8 mouse cellular contexts compared by ENCODE assay signal in genomic region chr17:30575121-30575904, GRCm38 (mm10). TPM values are rescaled to one million over a fixed set of nuclear protein-coding genes. Genes with fewer than 3 reads are reported as not detected.
DNase-seq lines count a peak whose midpoint lies in the region; ATAC-seq lines count a peak whose summit lies in the region.

No protein-coding gene starts in this region.

- 8% methylated on average over 35 of the region's 35 CpGs for WGBS in midbrain, embryonic 14.5 days

- H3K36me3 ChIP-seq in midbrain, embryonic 14.5 days (ENCODE audit: control insufficient read depth, insufficient read depth, low read length) = no peaks in the 10 kb centered on the region

- H3K4me3 ChIP-seq in midbrain, embryonic 14.5 days (replicated peaks; ENCODE audit: low read depth, low read length) = peak overlapping the region; percentile 68

- H3K9me3 ChIP-seq in midbrain, embryonic 14.5 days (ENCODE audit: control insufficient read depth, low read length) = no peaks in the 10 kb centered on the region

- H3K27ac ChIP-seq in midbrain, embryonic 14.5 days (replicated peaks; ENCODE audit: low read depth, low read length) = peak overlapping the region; percentile 92

- peak; percentile 41 for DNase-seq in embryo, embryonic 11.5 days (ENCODE audit: low read depth, low spot score)
- no peak for DNase-seq in embryo, embryonic 10.5 days (ENCODE audit: low spot score)
- DNase-seq in 416B (ENCODE audit: low read depth) = peak; percentile 60
- DNase-seq in c-Kit-negative CD71-positive TER-119-positive erythroid progenitor cells, embryonic 14.5 days (ENCODE audit: low read depth, low spot score) = peak; percentile 31
- peak; percentile 49 to 50 for DNase-seq in frontal cortex, postnatal 25 days (ENCODE audit: low spot score in 2 of 2)
- peak; percentile 68 for DNase-seq in layer of hippocampus, adult 9-11 months
- peak; percentile 6 for DNase-seq in midbrain, embryonic 14.5 days
- peak; percentile 64 for DNase-seq in thymus, postnatal 25 days

- H3K4me2 ChIP-seq in midbrain, embryonic 14.5 days (ENCODE audit: low read length) = peak overlapping the region; percentile 82

- peak overlapping the region; percentile 73 for H3K9ac ChIP-seq in midbrain, embryonic 14.5 days (replicated peaks; ENCODE audit: low read length)

- H3K4me1 ChIP-seq in midbrain, embryonic 14.5 days (ENCODE audit: control insufficient read depth, insufficient read depth, low read length) = peaks cover 18% of the 10 kb centered on the region

- ATAC-seq in midbrain, embryonic 14.5 days (ENCODE audit: low FRiP score, low TSS enrichment) = peak; percentile 38

- H3K27me3 ChIP-seq in midbrain, embryonic 14.5 days (ENCODE audit: control insufficient read depth, insufficient read depth, low read length) = no peaks in the 10 kb centered on the region

RNA-seq across cellular contexts. Expression of gene Btbd9, which starts 1.0 kb away (rescaled TPM):
- polyA plus RNA-seq in midbrain, embryonic 14.5 days (2014; fragmentation: Nextera tagmentation; extraction: Ambion mirVana) = 129 and 140 TPM in 2 replicates

RNA-seq across cellular contexts. Expression of gene Dnah8, which starts 48.8 kb away (rescaled TPM):
- 2.1 and 2.4 TPM in 2 replicates for polyA plus RNA-seq in midbrain, embryonic 14.5 days (2014; fragmentation: Nextera tagmentation; extraction: Ambion mirVana)

RNA-seq across cellular contexts. Expression of gene Glo1, which starts 51.4 kb away (rescaled TPM):
- polyA plus RNA-seq in midbrain, embryonic 14.5 days (2014; fragmentation: Nextera tagmentation; extraction: Ambion mirVana) = 160 and 162 TPM in 2 replicates
